Mouse (Mus musculus) ES-Bruce4 (cell line): ENCODE data around the gene Map3k4.

ENCODE experiments used
- CTCF ChIP-seq: IDR thresholded peaks from one replicate; pipeline ENCODE4 v1.8.1; 2011; ENCODE audit warnings: low read depth, low read length
- EP300 ChIP-seq: IDR thresholded peaks from 2 replicates; pipeline ENCODE4 v1.6.1; 2011; ENCODE audit warnings: low read depth, low read length; ENCODE audit not compliant: insufficient read depth

GRCm38 (mm10) chr17:12182702-12183485, 135.7 kb downstream of the Map3k4 start:
- TF ChIP-seq CTCF (no peak), EP300 (0 out of 2 replicates have a peak, but pooled peaks have one; percentile 14)
